24 mouse cellular contexts compared by ENCODE assay signal in genomic region chr17:28404301-28404700, GRCm38 (mm10). TPM values are rescaled to one million over a fixed set of nuclear protein-coding genes. Genes with fewer than 3 reads are reported as not detected.
DNase-seq lines count a peak whose midpoint lies in the region; ATAC-seq and TF ChIP-seq lines count a peak whose summit lies in the region.
"Had no signal": no experiment of that assay in that cellular context is flagged by ENCODE, and none has a peak within 500 bp of the region (broad histone marks: within the 10 kb centered on the region; RNA-seq: fewer than 3 reads in every experiment).

No protein-coding gene starts in this region.

- ATAC-seq in hindbrain, postnatal 0 days: no peak
- ATAC-seq in hindbrain, embryonic 11.5 days (ENCODE audit: low FRiP score): no peak
- no peak for ATAC-seq in lung, embryonic 14.5 days (ENCODE audit: insufficient read depth)
- no peak for ATAC-seq in heart, embryonic 11.5 days (replicated peaks; ENCODE audit: insufficient number of reproducible peaks, low FRiP score, low TSS enrichment)
- ATAC-seq: activated CD4-positive, CD25-positive, alpha-beta regulatory T cell, adult 4 months; CD4-positive, CD25-positive, alpha-beta regulatory T cell, adult 4 months; forebrain, embryonic 13.5 days; forebrain, postnatal 0 days had no signal

- H3K4me1 ChIP-seq in hindbrain, postnatal 0 days (ENCODE audit: insufficient read depth, low read length): no peaks in the 10 kb centered on the region
- no peaks in the 10 kb centered on the region for H3K4me1 ChIP-seq in hindbrain, embryonic 11.5 days (replicated peaks; ENCODE audit: control insufficient read depth, insufficient read depth, low read length)
- no peaks in the 10 kb centered on the region for H3K4me1 ChIP-seq in lung, embryonic 14.5 days (ENCODE audit: insufficient read depth)
- no peaks in the 10 kb centered on the region for H3K4me1 ChIP-seq in heart, embryonic 11.5 days (ENCODE audit: control insufficient read depth, insufficient read depth, low read length)
- H3K4me1 ChIP-seq: forebrain, embryonic 13.5 days; heart, embryonic 12.5 days; hindbrain, embryonic 10.5 days; hindbrain, embryonic 15.5 days had no signal

- no peak overlapping the region for H3K9ac ChIP-seq in hindbrain, postnatal 0 days (replicated peaks; ENCODE audit: low read length)
- no peak overlapping the region for H3K9ac ChIP-seq in hindbrain, embryonic 11.5 days (ENCODE audit: low read depth, low read length)
- H3K9ac ChIP-seq in lung, embryonic 14.5 days: no peak overlapping the region
- H3K9ac ChIP-seq in heart, embryonic 11.5 days (ENCODE audit: low read depth, low read length): no peak overlapping the region
- H3K9ac ChIP-seq: forebrain, embryonic 13.5 days; forebrain, postnatal 0 days; heart, embryonic 12.5 days; hindbrain, embryonic 15.5 days had no signal

- no peaks in the 10 kb centered on the region for H3K27me3 ChIP-seq in hindbrain, postnatal 0 days (ENCODE audit: insufficient read depth, low read length)
- no peaks in the 10 kb centered on the region for H3K27me3 ChIP-seq in hindbrain, embryonic 11.5 days (ENCODE audit: control insufficient read depth, insufficient read depth, low read length)
- H3K27me3 ChIP-seq in lung, embryonic 14.5 days (ENCODE audit: insufficient read depth, low read length): no peaks in the 10 kb centered on the region
- no peaks in the 10 kb centered on the region for H3K27me3 ChIP-seq in heart, embryonic 11.5 days (ENCODE audit: control insufficient read depth, insufficient read depth, low read length)
- H3K27me3 ChIP-seq: forebrain, embryonic 13.5 days; heart, embryonic 12.5 days; hindbrain, embryonic 15.5 days had no signal

- H3K4me2 ChIP-seq in hindbrain, postnatal 0 days (ENCODE audit: low read depth, low read length): no peak overlapping the region
- H3K4me2 ChIP-seq in hindbrain, embryonic 11.5 days (replicated peaks; ENCODE audit: low read depth, low read length): no peak overlapping the region
- H3K4me2 ChIP-seq in lung, embryonic 14.5 days: no peak overlapping the region
- no peak overlapping the region for H3K4me2 ChIP-seq in heart, embryonic 11.5 days
- H3K4me2 ChIP-seq: forebrain, embryonic 13.5 days; heart, embryonic 12.5 days; hindbrain, embryonic 15.5 days had no signal

- over 99% methylated on average over 11 of the region's 11 CpGs for WGBS in hindbrain, postnatal 0 days
- WGBS in hindbrain, embryonic 11.5 days: 98% methylated on average over 11 of the region's 11 CpGs
- WGBS in lung, embryonic 14.5 days: 97% methylated on average over 11 of the region's 11 CpGs
- WGBS in heart, embryonic 11.5 days (ENCODE audit: insufficient replicate concordance): 98% methylated on average over 11 of the region's 11 CpGs

- no peaks in the 10 kb centered on the region for H3K9me3 ChIP-seq in hindbrain, postnatal 0 days (ENCODE audit: low read length)
- no peaks in the 10 kb centered on the region for H3K9me3 ChIP-seq in hindbrain, embryonic 11.5 days (ENCODE audit: control insufficient read depth, low read length)
- no peaks in the 10 kb centered on the region for H3K9me3 ChIP-seq in lung, embryonic 14.5 days (ENCODE audit: low read depth, low read length)
- H3K9me3 ChIP-seq in heart, embryonic 11.5 days (replicated peaks; ENCODE audit: control insufficient read depth, low read length): no peaks in the 10 kb centered on the region
- H3K9me3 ChIP-seq: embryonic facial prominence, embryonic 10.5 days; forebrain, embryonic 13.5 days; hindbrain, embryonic 10.5 days; hindbrain, embryonic 15.5 days had no signal

- 0 out of 2 replicates have a peak, but pooled peaks have one; percentile 9 for TF ChIP-seq CTCF in hindbrain, postnatal 0 days (IDR thresholded peaks at IDR 0.05; ENCODE audit: low read depth)
- peak; percentile 27; the same call in 1 of the 2 replicates for TF ChIP-seq CTCF in lung, embryonic 14.5 days (IDR thresholded peaks at IDR 0.05; ENCODE audit: low read depth)

- peaks cover 7% of the 10 kb centered on the region; the same call in 1 of the 2 replicates for H3K36me3 ChIP-seq in hindbrain, postnatal 0 days (ENCODE audit: insufficient read depth, low read length)
- H3K36me3 ChIP-seq in hindbrain, embryonic 11.5 days (ENCODE audit: control insufficient read depth, insufficient read depth, low read length): peaks cover 4% of the 10 kb centered on the region; the same call in 1 of the 2 replicates
- 0 out of 2 replicates have a peak, but pooled peaks cover 15% of the 10 kb centered on the region for H3K36me3 ChIP-seq in lung, embryonic 14.5 days (ENCODE audit: insufficient read depth)
- H3K36me3 ChIP-seq in heart, embryonic 11.5 days (ENCODE audit: control insufficient read depth, insufficient read depth, low read length): peaks cover 7% of the 10 kb centered on the region

- H3K4me3 ChIP-seq in hindbrain, postnatal 0 days (ENCODE audit: low read length): no peak overlapping the region
- H3K4me3 ChIP-seq in hindbrain, embryonic 11.5 days (ENCODE audit: low read depth, low read length): no peak overlapping the region
- H3K4me3 ChIP-seq in lung, embryonic 14.5 days (ENCODE audit: low read depth, low read length): no peak overlapping the region
- no peak overlapping the region for H3K4me3 ChIP-seq in heart, embryonic 11.5 days (ENCODE audit: low read depth, low read length)
- H3K4me3 ChIP-seq: embryonic facial prominence, embryonic 10.5 days; forebrain, embryonic 13.5 days; heart, adult 2 months; heart, embryonic 12.5 days; hindbrain, embryonic 10.5 days; hindbrain, embryonic 15.5 days had no signal

- no peak for DNase-seq in hindbrain, postnatal 0 days (ENCODE audit: low spot score)
- DNase-seq in hindbrain, embryonic 11.5 days (ENCODE audit: low spot score): no peak
- no peak for DNase-seq in lung, embryonic 14.5 days
- DNase-seq in lung, adult 18-20 months: no peak
- DNase-seq in R1 (ENCODE audit: low read depth, low spot score): peak; percentile 71
- DNase-seq in adipocyte (ENCODE audit: low spot score): no peak
- DNase-seq: adrenal gland, adult 2 months; adrenal gland, postnatal 25 days; B cell, adult 2 months; cerebellum, adult 18-20 months; cerebellum, adult 9-11 months; cerebellum, postnatal 36 days; forebrain, postnatal 0 days; gastrocnemius, postnatal 14 days; heart, adult 2 months had no signal

- H3K27ac ChIP-seq in hindbrain, postnatal 0 days: no peak overlapping the region
- H3K27ac ChIP-seq in hindbrain, embryonic 11.5 days (ENCODE audit: low read depth, low read length): no peak overlapping the region
- no peak overlapping the region for H3K27ac ChIP-seq in lung, embryonic 14.5 days (ENCODE audit: low read depth)
- H3K27ac ChIP-seq in heart, embryonic 11.5 days (ENCODE audit: low read depth, low read length): no peak overlapping the region
- H3K27ac ChIP-seq: embryonic facial prominence, embryonic 10.5 days; forebrain, embryonic 13.5 days; heart, adult 2 months; hindbrain, embryonic 10.5 days; hindbrain, embryonic 15.5 days had no signal

RNA-seq across cellular contexts. Expression of gene Tulp1, which starts 39.3 kb away (rescaled TPM):
- 1.4 TPM in 1 of 2 replicates, not detected in the other for total RNA-seq in hindbrain, postnatal 0 days (2014; rRNA removed)
- 1.8 and 2.0 TPM in 2 replicates for polyA plus RNA-seq in hindbrain, postnatal 0 days (2015; fragmentation: Nextera tagmentation; extraction: Ambion mirVana)
- polyA plus RNA-seq in hindbrain, embryonic 11.5 days (2014; fragmentation: Nextera tagmentation; extraction: Ambion mirVana): 2.9 and 4.1 TPM in 2 replicates
- polyA plus RNA-seq in lung, embryonic 14.5 days (2014; fragmentation: Nextera tagmentation; extraction: Ambion mirVana): 3.0 and 3.6 TPM in 2 replicates
- polyA plus RNA-seq in heart, embryonic 11.5 days (2014; fragmentation: Nextera tagmentation; extraction: Ambion mirVana): 2.9 and 5.0 TPM in 2 replicates
- total RNA-seq: adrenal gland, adult 2 months; adrenal gland, postnatal 25 days; gastrocnemius, adult 18-20 months; gastrocnemius, postnatal 14 days; heart, adult 2 months had no signal
- polyA plus RNA-seq: activated CD4-positive, CD25-positive, alpha-beta regulatory T cell, adult 4 months; heart, adult 2 months had no signal

RNA-seq across cellular contexts. Expression of gene Tead3, which starts 53.7 kb away (rescaled TPM):
- total RNA-seq in hindbrain, postnatal 0 days (2014; rRNA removed): 6.5 and 9.4 TPM in 2 replicates
- polyA plus RNA-seq in hindbrain, postnatal 0 days (2015; fragmentation: Nextera tagmentation; extraction: Ambion mirVana): 1.3 and 1.7 TPM in 2 replicates
- 3.7 and 5.1 TPM in 2 replicates for polyA plus RNA-seq in hindbrain, embryonic 11.5 days (2014; fragmentation: Nextera tagmentation; extraction: Ambion mirVana)
- 11.2 and 11.3 TPM in 2 replicates for polyA plus RNA-seq in lung, embryonic 14.5 days (2014; fragmentation: Nextera tagmentation; extraction: Ambion mirVana)
- 6.5 and 7.5 TPM in 2 replicates for polyA plus RNA-seq in heart, embryonic 11.5 days (2014; fragmentation: Nextera tagmentation; extraction: Ambion mirVana)
- polyA plus RNA-seq: activated CD4-positive, CD25-positive, alpha-beta regulatory T cell, adult 4 months; CD4-positive, CD25-positive, alpha-beta regulatory T cell, adult 4 months had no signal
